Mouse (Mus musculus) c-Kit-positive CD71-positive TER-119-positive erythroid progenitor cells, embryonic 14.5 days (primary cell): ENCODE data around the gene Neo1.

Experiments used
- DNase-seq: peaks from one replicate; pipeline ENCODE4 v3.0.0-alpha.2; 2013; ENCODE audit warnings: low spot score

Neo1 gene

GRCm38 (mm10) chr9:59036159-59036731, at the start of gene Neo1:
TSS of gene Neo1 (minus strand) at chr9:59036441.
- DNase-seq, result no peak

- no peak for DNase-seq
These were observed 39.4 kb upstream of the Neo1 start for GRCm38 (mm10) chr9:59075632-59076031.

GRCm38 (mm10) chr9:59073887-59074286, 37.6 kb upstream of the Neo1 start:
- DNase-seq, result no peak

- no peak for DNase-seq
These were observed 36.0 kb upstream of the Neo1 start for GRCm38 (mm10) chr9:59072076-59072777.

GRCm38 (mm10) chr9:59071220-59071977, 35.2 kb upstream of the Neo1 start:
- no peak for DNase-seq

GRCm38 (mm10) chr9:59070216-59070615, 34.0 kb upstream of the Neo1 start:
- no peak for DNase-seq

GRCm38 (mm10) chr9:59065616-59066301, 29.5 kb upstream of the Neo1 start:
- no peak for DNase-seq

GRCm38 (mm10) chr9:59062409-59062808, 26.2 kb upstream of the Neo1 start:
- DNase-seq, result no peak

GRCm38 (mm10) chr9:59060026-59060605, 23.9 kb upstream of the Neo1 start:
- DNase-seq, result no peak

- no peak for DNase-seq
These were observed 22.9 kb upstream of the Neo1 start for GRCm38 (mm10) chr9:59059158-59059557.

- no peak for DNase-seq
These were observed 21.8 kb upstream of the Neo1 start for GRCm38 (mm10) chr9:59058060-59058459.

- no peak for DNase-seq
These were observed 20.0 kb upstream of the Neo1 start for GRCm38 (mm10) chr9:59056281-59056680.

- DNase-seq, result no peak
These were observed 5.6 kb upstream of the Neo1 start for GRCm38 (mm10) chr9:59041805-59042204.

GRCm38 (mm10) chr9:59036732-59037341, 596 bp upstream of the Neo1 start:
- no peak for DNase-seq

- DNase-seq, result no peak
These were observed 691 bp downstream of the Neo1 start for GRCm38 (mm10) chr9:59035342-59036158.

- no peak for DNase-seq
These were observed 1.4 kb downstream of the Neo1 start for GRCm38 (mm10) chr9:59034836-59035235.

- DNase-seq, result no peak
These were observed 2.7 kb downstream of the Neo1 start for GRCm38 (mm10) chr9:59033492-59033891.

GRCm38 (mm10) chr9:59024245-59024844, 11.9 kb downstream of the Neo1 start:
- no peak for DNase-seq

- DNase-seq, result no peak
These were observed 20.1 kb downstream of the Neo1 start for GRCm38 (mm10) chr9:59016060-59016719.

GRCm38 (mm10) chr9:59013365-59013764, 22.9 kb downstream of the Neo1 start:
- DNase-seq, result peak; percentile 9
